Mouse (Mus musculus) kidney, postnatal 4 days (tissue): ENCODE data around the gene Syndig1.

Experiments
- DNase-seq, 2 experiments: peaks; one replicate each; pipeline ENCODE4 v3.0.0; 2021; ENCODE audit warnings: mixed read lengths in 2 of 2

Gene Syndig1

DNA sequence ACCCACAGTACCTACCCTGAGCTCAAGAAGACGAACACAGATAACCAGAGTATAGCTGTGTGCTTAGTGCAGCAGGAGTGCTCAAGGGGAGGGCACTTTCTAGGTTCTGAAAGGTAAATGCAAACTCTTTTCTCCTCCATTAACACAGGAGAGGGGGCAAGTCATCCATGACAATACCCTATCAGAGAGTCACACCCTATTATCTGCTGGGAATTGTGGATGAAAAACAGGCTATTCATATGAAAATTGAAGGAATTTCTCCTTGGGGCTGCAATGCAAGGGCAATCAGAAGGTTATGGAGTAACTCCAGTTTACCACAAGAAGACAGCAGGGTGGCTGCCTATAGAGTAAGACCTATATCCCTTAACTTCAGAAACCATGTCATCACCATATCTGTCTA, 154.1 kb downstream of the Syndig1 start:
- DNase-seq, result no peak

DNA sequence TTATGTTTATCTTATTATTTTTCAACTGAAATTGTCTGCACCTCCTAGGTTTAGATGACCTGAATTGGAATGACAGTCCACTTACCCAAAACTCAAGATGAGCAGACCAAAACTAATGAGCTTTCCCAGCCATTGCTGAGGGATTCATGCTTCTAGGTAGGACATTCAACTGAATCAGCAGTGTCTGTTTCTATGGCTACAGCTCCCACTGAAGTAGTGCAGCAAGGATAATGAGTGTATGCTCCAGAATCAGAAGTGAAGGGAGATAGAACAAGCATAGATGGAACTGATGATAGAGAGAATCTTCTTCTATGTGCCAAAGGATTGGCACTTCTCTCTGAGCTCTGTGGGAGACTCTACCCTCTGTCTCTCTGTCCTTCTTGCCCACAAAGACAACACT, 158.6 kb downstream of the Syndig1 start:
- DNase-seq, result no peak

DNA sequence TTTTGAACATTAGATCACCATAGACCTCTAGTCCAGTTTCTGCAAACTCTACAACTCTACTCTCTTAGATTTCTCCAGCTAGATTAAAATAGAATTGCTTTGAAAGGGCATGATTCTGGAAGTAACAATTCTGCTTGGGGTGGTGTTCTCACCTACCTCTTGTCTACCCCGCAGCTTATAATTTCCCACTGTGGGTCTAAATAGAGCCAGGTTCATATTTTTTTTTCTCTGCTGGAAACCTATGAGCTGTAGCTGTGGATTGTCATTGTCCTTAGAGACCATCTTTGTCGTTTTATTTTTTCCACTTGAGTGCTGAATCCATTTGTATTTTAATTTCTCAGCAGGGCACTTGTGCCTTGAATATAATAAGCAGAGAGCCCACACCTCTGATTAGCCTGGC, 162.5 kb downstream of the Syndig1 start:
- DNase-seq, result no peak

DNA sequence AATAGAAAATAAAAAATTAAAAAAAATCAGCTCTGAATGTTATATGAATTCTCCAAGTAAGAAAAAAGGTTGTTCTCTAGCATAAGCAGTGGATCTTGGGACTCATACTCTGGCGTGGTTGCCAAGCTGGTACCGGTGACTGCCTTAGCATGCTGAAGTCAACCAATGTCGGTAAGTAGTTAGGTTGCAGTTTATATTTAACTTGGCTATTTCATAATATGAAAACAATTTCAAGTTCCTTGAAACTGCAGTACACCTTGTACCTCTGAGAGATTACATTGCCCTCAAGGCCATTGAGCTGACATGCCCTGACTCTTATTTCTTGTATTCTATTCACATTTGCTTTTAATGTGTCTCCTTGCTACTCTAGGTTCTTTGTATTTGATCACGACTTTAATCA, 163.9 kb downstream of the Syndig1 start:
- DNase-seq, result no peak

DNA sequence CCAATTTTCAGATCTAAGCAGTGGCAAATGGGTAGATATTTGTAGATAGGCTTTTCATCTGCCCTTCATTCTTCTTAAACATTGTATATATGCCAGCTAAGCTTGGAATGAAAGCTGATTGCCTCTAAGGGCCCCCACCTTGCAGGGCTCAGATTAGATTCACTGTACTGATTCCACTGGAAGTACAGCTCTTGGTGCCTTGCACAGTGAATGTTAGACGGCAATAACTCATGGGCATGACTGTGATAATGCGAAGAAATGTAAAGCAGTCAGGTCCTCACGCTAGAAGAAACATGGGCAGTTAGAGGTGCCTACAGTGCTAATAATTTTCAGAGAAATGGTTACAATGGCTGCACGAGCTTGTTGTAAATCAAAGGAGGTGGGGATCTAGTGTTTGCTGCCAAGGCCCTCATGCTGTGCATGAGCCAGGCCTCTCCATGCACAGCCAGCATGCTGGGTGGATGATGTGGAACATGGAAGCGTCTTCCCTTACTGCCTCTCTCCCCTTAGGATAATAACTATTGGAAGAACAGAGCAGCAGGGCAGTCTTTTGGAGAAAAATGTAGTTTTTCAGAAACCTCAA, 167.5 kb downstream of the Syndig1 start:
- DNase-seq, result no peak

DNA sequence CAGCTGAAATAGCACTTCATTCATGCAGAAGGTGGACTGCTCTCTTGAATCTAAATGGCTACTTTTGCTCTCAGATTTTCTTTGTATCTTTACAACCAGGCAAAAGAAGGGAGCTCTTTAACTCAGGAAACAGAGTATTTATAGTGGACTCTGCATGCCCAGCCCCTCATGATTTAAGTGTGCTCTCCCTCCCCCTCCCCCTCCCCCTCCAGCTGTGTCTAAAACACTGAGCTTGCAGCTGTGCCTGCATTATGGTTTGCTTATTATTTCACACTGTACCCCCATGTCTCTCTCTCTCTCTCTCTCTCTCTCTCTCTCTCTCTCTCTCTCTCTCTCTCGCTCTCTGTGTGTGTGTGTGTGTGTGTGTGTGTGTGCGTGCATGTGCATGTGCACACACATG, 168.6 kb downstream of the Syndig1 start:
- no peak for DNase-seq

DNA sequence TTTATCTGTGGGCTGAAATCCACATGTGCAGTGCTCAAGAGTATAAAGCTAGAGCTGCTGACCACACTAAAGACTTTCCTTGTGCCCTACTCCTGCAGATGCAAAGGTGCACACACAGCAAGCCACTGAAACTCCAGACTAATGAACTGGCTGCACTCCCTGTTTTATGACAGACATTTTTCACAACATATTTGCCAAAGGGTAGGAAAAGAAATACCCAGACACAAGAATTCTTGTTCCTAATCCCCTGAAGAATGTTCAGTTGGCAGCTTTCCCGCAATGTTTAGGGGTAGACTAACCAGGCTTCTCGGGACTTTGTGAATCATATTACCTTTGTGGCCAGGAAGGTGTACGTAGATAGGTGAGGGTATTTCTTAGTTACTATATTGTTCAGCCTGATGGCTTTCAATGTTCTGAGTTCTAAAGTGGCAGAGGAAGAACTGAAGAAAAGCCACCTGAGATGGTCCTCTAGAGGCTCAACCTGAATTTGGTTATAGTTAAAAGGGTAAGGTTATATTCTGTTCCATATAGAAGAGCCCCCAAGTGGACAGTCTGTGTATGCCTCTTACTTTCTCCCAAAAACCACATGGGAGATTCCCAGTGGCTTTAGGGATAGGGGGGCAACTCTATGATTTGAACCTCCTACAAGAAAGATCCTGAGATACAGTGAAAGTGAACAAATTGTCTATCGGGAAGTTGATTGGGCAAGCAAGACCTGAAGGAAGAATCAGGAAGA, 169.5 kb downstream of the Syndig1 start:
- DNase-seq, result no peak

DNA sequence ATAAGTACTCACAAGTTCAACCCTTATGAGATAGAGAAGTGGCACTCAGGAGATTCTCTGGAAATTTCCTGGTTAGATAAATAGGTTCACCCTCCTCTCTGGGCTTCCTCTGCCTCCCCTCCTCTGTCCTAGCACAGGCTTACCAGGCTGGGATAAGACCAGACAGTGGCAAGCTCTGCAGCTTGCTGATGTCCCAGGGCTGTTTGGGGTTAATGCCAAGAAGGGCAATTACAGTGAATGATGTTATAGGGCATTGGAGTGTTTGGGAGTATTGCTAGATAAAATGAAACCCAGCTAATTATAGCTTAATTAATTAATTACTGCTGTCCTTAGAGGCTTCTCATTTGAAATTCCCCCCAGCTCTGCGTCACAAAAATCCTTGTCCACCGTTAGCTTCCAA, 171.6 kb downstream of the Syndig1 start:
- no peak for DNase-seq

DNA sequence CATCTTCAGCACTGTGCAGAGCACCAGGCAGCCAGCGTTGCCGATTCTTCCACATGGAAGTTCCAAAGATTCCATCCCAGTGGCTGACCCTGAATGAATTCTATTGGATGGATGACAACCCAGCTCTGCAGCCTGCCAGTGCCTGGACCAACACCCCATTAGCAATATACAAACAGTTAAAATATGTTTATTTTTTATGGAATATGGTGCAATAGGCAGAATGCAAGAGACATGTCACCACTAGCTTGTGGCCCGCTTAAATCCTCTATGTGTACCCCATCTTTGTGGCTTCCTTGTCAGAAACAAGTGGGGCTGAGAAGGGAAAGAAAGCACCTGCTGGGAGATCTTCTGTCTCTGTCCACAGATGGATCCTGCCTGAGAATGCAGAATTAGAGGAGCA, 174.5 kb downstream of the Syndig1 start:
- no peak for DNase-seq

DNA sequence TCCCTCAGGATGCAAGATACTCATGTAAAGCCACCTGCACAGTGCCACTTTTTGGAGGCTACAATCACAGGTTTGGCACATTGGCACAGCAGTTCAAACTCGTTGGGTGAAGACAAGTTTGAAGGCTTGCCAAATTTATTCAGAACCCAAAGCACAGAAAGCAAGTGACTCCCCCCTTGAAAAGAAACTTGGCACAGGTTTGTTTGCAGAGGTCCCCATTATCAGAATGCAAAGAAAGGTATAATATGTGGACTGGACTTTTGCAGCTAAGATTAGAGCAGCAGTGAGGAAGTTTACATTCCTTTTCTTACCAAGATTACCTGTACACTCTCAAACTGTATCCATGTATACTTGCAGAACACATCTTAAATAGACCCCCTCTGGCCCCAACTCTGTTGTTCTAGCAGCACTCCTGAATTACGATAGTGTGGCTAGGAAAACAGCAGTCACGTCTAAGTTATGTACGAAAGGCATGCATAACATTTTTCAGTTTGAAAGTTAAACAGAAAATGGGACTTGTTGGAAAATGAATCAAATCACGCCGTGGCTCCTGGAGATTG, 183.9 kb downstream of the Syndig1 start:
- DNase-seq, result no peak

DNA sequence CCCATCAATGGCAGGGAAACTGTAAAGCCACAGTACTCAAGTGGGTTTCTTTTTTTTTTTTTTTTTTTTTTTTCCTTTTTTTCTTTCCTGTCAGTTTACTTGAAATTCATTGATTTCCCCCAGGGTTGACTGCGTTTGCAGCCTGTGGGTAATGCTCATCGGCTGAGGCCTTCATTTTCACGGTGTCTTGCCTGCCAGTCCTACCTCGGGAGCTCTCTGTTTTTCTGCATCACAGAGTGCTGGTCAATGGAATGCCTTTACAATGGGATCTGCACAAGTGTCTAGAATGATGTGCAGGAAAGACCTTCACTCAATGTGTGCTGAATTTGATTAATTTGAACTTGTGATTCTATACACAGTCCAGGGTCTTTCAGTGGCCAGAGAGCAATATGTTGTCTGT, 184.8 kb downstream of the Syndig1 start:
- no peak for DNase-seq

DNA sequence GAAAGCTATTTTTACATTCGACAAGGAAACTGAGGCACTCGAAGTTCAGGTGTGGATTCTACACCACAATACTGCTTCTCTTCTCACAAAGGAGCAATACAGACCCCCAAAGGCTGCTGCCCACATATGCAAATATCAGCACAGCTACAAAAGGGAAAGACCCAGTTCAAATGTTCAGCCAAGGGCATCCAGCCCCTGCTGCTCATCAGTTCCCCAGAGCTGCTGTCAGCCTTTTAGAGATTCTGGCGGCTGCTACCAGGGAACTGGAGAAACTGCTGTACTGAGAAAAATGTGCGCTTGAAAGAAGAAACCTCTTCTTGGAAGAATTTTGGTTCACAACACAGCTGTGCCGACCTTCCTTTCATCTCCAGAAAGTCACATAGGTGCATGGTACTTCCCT, 187.3 kb downstream of the Syndig1 start:
- DNase-seq, result no peak

DNA sequence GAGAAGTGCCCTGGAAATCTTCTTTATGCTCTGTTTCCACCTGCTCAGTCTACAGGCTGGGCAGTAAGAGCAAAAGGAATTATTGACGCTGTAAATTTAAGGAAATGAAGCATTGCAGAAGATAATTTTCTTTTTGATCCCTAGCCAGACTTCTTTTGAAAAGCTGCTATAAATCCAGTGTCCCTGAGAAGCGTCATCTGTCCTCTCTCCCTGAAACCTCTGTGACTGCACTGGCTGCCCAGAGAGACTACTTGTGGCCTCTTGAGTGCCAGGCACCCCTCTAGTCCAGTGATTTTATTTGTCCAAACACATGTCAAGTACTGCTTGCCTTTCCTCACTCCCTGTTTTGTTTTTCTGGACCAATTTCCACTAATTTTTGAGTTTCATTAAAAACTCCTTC, 191.7 kb downstream of the Syndig1 start:
- no peak for DNase-seq

DNA sequence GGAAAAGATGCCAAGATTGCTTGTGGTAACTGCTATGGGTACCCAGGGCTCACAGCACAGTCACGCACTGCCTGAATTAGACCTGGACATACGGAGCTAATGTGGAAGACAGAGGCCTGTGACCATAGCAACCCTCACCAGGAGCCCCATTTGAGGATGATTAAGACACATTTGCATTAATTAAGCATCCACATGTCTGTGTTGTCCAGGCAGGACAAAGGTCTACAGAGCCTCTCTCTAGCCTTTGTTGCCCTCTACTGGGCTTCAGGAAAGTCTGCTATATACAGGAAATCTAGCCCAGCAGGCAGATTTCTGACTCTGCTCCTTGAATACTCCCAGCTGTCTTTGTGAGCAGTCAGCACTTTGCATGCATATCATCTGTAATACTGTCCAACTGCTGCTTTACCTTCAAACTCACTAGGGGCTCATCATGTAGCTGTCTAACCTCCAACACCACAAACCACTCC, 194.9 kb downstream of the Syndig1 start:
- peak in 1 of 2 experiments; percentile 8 for DNase-seq

DNA sequence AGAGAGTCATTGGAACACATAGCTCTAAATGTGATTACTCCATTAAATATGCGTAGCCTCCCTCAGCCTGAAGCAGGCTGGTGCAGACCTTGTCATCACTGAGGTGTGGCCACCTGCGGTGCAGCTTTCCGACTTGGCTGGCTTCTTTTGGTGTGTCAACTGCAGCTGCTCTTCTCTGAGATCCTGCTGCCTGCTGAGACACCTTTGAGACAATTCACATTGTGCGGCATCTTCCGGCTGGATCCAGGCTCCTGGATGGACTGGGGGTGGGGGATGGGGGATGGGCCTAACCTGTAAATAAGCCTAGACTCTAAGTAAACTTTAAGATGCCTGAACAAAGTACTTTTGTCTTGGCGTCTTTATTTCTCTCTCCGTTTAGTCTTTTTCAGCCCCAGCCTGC, 214.5 kb downstream of the Syndig1 start:
- no peak for DNase-seq
